Mouse (Mus musculus) erythroblast, embryonic 14.5 days (primary cell): ENCODE data around the gene Slc22a15. TPM values are rescaled to one million over a fixed set of nuclear protein-coding genes. Genes with fewer than 3 reads are reported as not detected.

Source experiments
- H3K27me3 ChIP-seq: 2 replicates; pipeline ENCODE4 v1.6.1; 2012; ENCODE audit warnings: inconsistent platforms; ENCODE audit not compliant: control insufficient read depth
- H3K36me3 ChIP-seq: 2 replicates; pipeline ENCODE4 v1.6.1; 2012; ENCODE audit warnings: mild to moderate bottlenecking, inconsistent platforms; ENCODE audit not compliant: control insufficient read depth
- H3K4me1 ChIP-seq: 2 replicates; pipeline ENCODE4 v1.6.1; 2012; ENCODE audit warnings: inconsistent platforms; ENCODE audit not compliant: control insufficient read depth
- H3K4me3 ChIP-seq: replicated peaks from 2 replicates; pipeline ENCODE3; 2012; ENCODE audit warnings: moderate library complexity, mild to moderate bottlenecking, inconsistent platforms
- H3K9me3 ChIP-seq: 2 replicates; pipeline ENCODE4 v1.6.1; 2012; ENCODE audit warnings: low read length, inconsistent platforms, mixed read lengths; ENCODE audit not compliant: control insufficient read depth
- GATA1 ChIP-seq: IDR thresholded peaks from 2 replicates; pipeline ENCODE4 v1.6.1; 2012; ENCODE audit warnings: low read length, inconsistent platforms, mixed read lengths
- TAL1 ChIP-seq: IDR thresholded peaks from 3 replicates; pipeline ENCODE4 v1.6.1; 2012; ENCODE audit warnings: low read length, inconsistent platforms, mixed read lengths
- polyA plus RNA-seq: library from polyadenylated mRNA; stranded (reverse); fragments of >175 nt; gene quantifications from 2 replicates; pipeline ENCODE4 v1.2.3, GENCODE M21; 2012

Slc22a15 gene
- polyA plus RNA-seq, 1 experiment, result not detected

DNA sequence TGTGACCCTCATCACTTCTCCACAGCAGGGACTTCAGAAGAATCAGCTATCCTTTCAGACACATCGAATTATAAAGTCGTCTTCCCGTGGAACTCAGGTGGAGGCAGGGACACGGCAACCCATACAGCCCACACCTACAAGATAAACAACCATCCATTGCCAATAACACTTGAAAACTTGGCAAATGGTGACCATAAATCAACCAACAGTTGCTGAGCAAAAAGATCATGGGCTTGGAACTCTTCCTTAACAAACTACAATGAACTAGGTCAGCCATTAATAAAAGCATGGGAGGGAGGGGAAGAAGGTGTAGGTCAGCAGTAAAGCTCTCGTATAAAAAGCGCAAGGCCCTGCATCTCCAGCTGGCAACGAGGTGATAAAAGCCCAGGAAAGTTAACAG is 1.9 kb downstream of the Slc22a15 start:
- peaks cover 10% of the 10 kb centered on the region for H3K4me1 ChIP-seq
- H3K27me3 ChIP-seq, result peaks cover 32% of the 10 kb centered on the region
- no peaks in the 10 kb centered on the region for H3K36me3 ChIP-seq
- no peaks in the 10 kb centered on the region for H3K9me3 ChIP-seq
- TF ChIP-seq TAL1, result no peak
- TF ChIP-seq GATA1, result no peak
- H3K4me3 ChIP-seq, result no peak overlapping the region

DNA sequence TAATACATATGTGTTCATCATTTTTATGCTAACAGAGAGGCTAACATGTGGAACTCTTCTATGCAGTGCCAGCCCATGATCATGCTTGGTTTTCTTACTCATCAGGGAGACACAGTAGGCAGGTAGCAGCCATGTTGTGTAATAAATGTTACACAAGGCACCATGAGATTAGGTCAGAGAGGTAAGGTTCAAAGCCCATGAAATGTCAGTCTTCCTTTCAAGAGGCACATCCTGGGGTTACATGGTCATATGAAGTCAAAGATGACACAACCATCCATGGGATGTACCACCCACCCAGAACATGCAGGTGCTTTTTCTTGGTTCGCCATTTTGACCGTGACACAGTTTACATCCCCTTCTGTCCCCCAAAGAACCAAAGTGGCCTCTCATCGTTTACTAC is 5.7 kb downstream of the Slc22a15 start:
- Histone ChIP-seq H3K27me3 (peaks cover 11% of the 10 kb centered on the region), H3K9me3 (no peaks in the 10 kb centered on the region), H3K4me3 (no peak overlapping the region), H3K36me3 (no peaks in the 10 kb centered on the region), H3K4me1 (no peaks in the 10 kb centered on the region)
- TF ChIP-seq GATA1, result no peak
- no peak for TF ChIP-seq TAL1

DNA sequence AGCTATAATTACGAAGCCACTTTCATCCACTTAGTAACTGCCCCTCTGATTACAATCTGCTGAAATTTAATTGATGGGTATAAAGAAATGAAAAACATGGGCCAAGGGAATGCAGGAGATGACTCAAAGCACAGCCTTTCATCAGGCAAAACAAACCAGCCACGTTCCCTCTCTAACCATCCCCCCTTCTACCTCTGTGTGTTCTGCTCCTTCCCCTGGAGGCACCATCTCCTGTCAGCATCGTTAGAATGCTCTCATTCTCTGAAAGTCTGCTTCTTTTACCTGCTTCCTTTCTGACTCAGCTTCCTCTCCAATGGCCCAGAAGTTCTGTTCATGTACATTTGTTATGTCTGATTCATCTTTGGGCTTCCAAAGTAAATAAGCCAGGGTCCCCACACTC is 6.6 kb downstream of the Slc22a15 start:
- H3K9me3 ChIP-seq, result no peaks in the 10 kb centered on the region
- H3K4me1 ChIP-seq, result no peaks in the 10 kb centered on the region
- no peaks in the 10 kb centered on the region for H3K36me3 ChIP-seq
- TF ChIP-seq TAL1 (no peak), GATA1 (no peak)
- H3K4me3 ChIP-seq, result no peak overlapping the region
- peaks cover 2% of the 10 kb centered on the region for H3K27me3 ChIP-seq

DNA sequence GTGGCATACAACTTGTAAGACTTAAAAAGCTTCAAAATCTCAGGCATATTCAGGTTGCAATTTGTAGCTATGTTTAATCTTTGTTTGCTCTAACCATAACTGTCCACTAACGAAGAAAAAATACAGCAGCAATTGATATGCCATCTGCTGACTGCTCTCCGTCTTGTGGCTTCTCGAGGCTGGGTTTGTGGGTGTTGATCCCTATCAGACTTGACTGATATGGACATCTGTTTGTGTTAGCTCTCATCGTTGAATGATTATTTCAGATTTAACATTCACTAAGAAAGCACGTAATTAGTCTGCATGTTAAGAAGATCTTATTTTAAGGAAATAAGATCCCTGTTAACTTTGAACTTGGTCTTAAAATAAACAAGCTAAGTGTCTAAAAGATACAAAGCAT is 7.7 kb downstream of the Slc22a15 start:
- H3K4me3 ChIP-seq, result no peak overlapping the region
- no peaks in the 10 kb centered on the region for H3K4me1 ChIP-seq
- no peaks in the 10 kb centered on the region for H3K36me3 ChIP-seq
- TF ChIP-seq TAL1 (no peak), GATA1 (no peak)
- no peaks in the 10 kb centered on the region for H3K9me3 ChIP-seq
- no peaks in the 10 kb centered on the region for H3K27me3 ChIP-seq

DNA sequence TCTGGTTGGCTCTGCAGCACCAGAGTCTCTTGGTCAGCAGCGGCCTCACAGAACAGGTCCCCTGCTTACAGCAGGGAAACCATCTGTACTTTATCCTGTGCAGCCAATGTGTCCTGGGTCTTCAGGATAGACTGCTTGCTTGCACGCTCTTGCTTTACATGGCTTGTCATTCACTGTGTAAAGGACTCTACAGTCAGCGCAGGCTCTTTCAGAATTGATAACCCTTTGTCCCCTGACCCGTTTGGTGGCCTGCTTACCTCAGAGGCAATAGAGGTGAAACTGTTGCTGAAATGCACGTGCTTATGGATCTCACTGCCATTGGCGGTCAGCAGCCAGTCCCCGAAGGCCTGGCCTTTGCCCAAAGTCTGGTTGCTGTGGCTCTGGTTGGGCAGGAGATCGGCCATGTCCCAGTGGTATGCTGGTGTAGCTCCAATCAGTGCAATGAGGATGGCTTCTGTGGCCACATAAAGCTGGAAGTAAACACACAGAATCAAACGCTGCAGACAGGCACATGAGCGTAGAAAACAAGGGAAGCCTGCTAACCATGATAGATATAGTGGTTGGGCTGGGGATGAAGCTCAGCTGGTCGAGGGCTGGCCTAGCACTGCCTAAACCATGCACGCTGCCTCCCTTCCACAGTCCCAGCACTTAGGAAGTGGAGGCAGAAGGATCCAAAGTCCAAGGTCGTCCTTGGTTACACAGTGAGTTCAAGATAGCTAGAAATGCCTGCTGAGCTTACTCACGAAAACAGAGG is 9.0 kb downstream of the Slc22a15 start:
- Histone ChIP-seq H3K4me3 (no peak overlapping the region), H3K9me3 (no peaks in the 10 kb centered on the region), H3K36me3 (no peaks in the 10 kb centered on the region), H3K27me3 (no peaks in the 10 kb centered on the region), H3K4me1 (no peaks in the 10 kb centered on the region)
- TF ChIP-seq GATA1 (no peak), TAL1 (no peak)

DNA sequence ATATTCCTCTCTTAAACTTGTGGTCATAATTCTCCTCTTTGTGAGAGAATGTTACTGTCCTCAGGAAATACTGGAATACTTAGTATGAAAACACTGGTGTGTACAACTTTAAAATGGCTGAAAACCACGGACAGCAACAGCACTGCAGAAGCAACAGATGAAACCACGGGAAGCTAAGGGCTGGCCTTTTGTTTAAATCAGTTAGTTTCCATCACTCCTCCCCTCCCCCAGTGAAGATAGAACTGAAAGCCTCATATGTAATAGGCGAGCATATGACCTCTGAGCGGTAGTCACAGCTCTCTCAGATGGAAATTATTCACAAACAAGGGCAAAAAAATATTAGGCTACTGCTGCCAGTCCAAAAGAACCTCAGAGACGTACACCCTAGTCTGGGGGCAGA is 10.0 kb downstream of the Slc22a15 start:
- TF ChIP-seq GATA1, result no peak
- TF ChIP-seq TAL1, result no peak

GRCm38 (mm10) chr3:101912041-101912440 is 12.2 kb downstream of the Slc22a15 start:
- H3K27me3 ChIP-seq, result no peaks in the 10 kb centered on the region
- TF ChIP-seq GATA1 (no peak), TAL1 (no peak)
- no peak overlapping the region for H3K4me3 ChIP-seq
- H3K4me1 ChIP-seq, result no peaks in the 10 kb centered on the region
- no peaks in the 10 kb centered on the region for H3K9me3 ChIP-seq
- no peaks in the 10 kb centered on the region for H3K36me3 ChIP-seq

More for the DNA sequence above, 10.0 kb downstream of the Slc22a15 start:
- Histone ChIP-seq H3K4me1 (no peaks in the 10 kb centered on the region), H3K4me3 (no peak overlapping the region), H3K9me3 (no peaks in the 10 kb centered on the region), H3K27me3 (no peaks in the 10 kb centered on the region), H3K36me3 (no peaks in the 10 kb centered on the region)

DNA sequence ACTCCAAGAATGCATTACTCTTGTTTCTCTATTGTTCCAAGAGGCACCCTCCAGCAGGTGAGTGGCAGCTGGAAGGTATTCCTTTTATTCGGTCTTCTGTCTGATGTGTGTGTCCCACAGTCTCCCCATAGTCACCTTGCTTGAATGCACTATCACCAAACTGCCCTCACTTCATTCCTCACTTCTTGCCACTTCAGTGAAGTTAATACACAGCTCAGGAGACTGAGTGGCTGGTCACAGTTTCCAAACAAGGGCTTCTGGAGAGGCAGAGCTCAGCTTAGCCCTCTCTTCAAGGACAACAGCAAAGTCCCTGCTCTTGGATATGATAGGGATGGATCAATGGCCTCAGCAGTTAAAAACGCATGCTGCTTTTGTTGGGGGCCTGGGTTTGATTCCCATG is 17.2 kb downstream of the Slc22a15 start:
- H3K27me3 ChIP-seq, result no peaks in the 10 kb centered on the region
- no peak overlapping the region for H3K4me3 ChIP-seq
- no peaks in the 10 kb centered on the region for H3K9me3 ChIP-seq
- H3K4me1 ChIP-seq, result no peaks in the 10 kb centered on the region
- TF ChIP-seq GATA1 (no peak), TAL1 (no peak)
- no peaks in the 10 kb centered on the region for H3K36me3 ChIP-seq

DNA sequence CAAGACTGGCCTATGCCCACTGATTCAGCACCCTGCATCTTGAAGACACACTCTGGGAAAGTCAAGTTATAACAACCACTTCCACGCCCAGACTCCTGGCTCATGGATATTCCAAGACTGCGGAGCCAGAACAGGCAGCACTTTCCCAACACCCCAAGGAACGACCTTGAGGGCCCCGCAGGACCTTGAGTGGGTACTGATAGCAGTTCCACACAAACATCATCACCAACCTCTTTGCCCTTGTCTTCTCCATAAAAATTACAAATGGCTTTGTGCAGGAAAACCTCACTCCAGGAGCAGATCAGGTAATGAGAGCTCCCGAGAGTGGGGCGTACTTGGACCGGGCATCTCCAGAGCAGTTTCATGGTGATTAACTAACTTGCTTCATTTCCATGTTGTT is 19.5 kb downstream of the Slc22a15 start:
- Histone ChIP-seq H3K27me3 (no peaks in the 10 kb centered on the region), H3K4me3 (no peak overlapping the region), H3K4me1 (no peaks in the 10 kb centered on the region), H3K9me3 (no peaks in the 10 kb centered on the region), H3K36me3 (no peaks in the 10 kb centered on the region)
- no peak for TF ChIP-seq GATA1
- no peak for TF ChIP-seq TAL1

- Histone ChIP-seq H3K4me1 (no peaks in the 10 kb centered on the region), H3K27me3 (no peaks in the 10 kb centered on the region), H3K4me3 (no peak overlapping the region), H3K36me3 (no peaks in the 10 kb centered on the region), H3K9me3 (no peaks in the 10 kb centered on the region)
- no peak for TF ChIP-seq TAL1
- no peak for TF ChIP-seq GATA1
Measured at GRCm38 (mm10) chr3:101903091-101903490, 21.2 kb downstream of the Slc22a15 start.
